Mouse (Mus musculus) midbrain, postnatal 0 days (tissue): ENCODE results near the gene Spo11. TPM values are rescaled to one million over a fixed set of nuclear protein-coding genes. Genes with fewer than 3 reads are reported as not detected.

Experiments used
- ATAC-seq: fragments of 200-750 bp; cut with Nextera tagmentation; 2 replicates; pipeline ENCODE4 v1.8.0; 2017; ENCODE audit warnings: moderate number of reproducible peaks, mild to moderate bottlenecking, moderate TSS enrichment, moderate library complexity; ENCODE audit not compliant: low FRiP score
- DNase-seq: peaks from one replicate; pipeline ENCODE4 v3.0.0-alpha.2; 2015; ENCODE audit warnings: low spot score
- H3K27ac ChIP-seq: fragments of 300-500 bp; sonication (generic); 2 replicates; pipeline ENCODE4 v1.5.1; 2014; ENCODE audit warnings: low read depth, mild to moderate bottlenecking, low read length, mixed read lengths
- H3K27me3 ChIP-seq: fragments of 300-500 bp; sonication (generic); 2 replicates; pipeline ENCODE4 v1.6.1; 2014; ENCODE audit warnings: low read length, control low read depth, mixed read lengths; ENCODE audit not compliant: insufficient read depth
- H3K36me3 ChIP-seq: fragments of 300-500 bp; sonication (generic); 2 replicates; pipeline ENCODE4 v1.6.1; 2014; ENCODE audit warnings: low read length, control low read depth, mixed read lengths; ENCODE audit not compliant: insufficient read depth
- H3K4me1 ChIP-seq: fragments of 300-500 bp; sonication (generic); 2 replicates; pipeline ENCODE4 v1.6.1; 2014; ENCODE audit warnings: mild to moderate bottlenecking, control low read depth, antibody characterized with exemption, low read length, mixed read lengths; ENCODE audit not compliant: insufficient read depth
- H3K4me2 ChIP-seq: fragments of 300-500 bp; sonication (generic); 2 replicates; pipeline ENCODE4 v1.6.1; 2014; ENCODE audit warnings: low read depth, mild to moderate bottlenecking, low read length, mixed read lengths; ENCODE audit not compliant: poor library complexity, severe bottlenecking
- H3K4me3 ChIP-seq: fragments of 300-500 bp; sonication (generic); 2 replicates; pipeline ENCODE4 v1.5.1; 2014; ENCODE audit warnings: low read depth, mild to moderate bottlenecking, low read length, moderate library complexity
- H3K9ac ChIP-seq: fragments of 300-500 bp; sonication (generic); replicated peaks from 2 replicates; pipeline ENCODE4 v1.6.1; 2014; ENCODE audit warnings: mild to moderate bottlenecking, low read length, moderate library complexity, mixed read lengths; ENCODE audit not compliant: poor library complexity, severe bottlenecking
- H3K9me3 ChIP-seq: fragments of 300-500 bp; sonication (generic); 2 replicates; pipeline ENCODE4 v1.6.1; 2016; ENCODE audit warnings: low read length, control low read depth
- CTCF ChIP-seq: IDR thresholded peaks from 2 replicates; pipeline ENCODE4 v1.5.1; 2016; ENCODE audit warnings: antibody characterized with exemption, mild to moderate bottlenecking
- WGBS: fragments of 180-500 bp; shearing (Covaris S2); extraction: QIAGEN DNeasy Blood & Tissue Kit; methylation state at CpG from one replicate; pipeline ENCODE4 v1.1.7; 2014; 5-methylcytosine and 5-hydroxymethylcytosine counted together
- polyA plus RNA-seq: library from polyadenylated mRNA; unstranded; fragments of >200 nt; fragmentation: Nextera tagmentation; extraction: Ambion mirVana; gene quantifications from 2 replicates; pipeline ENCODE4 v1.2.1, GENCODE M21; 2015
- total RNA-seq: library from RNA; depleted of rRNA; stranded (reverse); fragments of >200 nt; gene quantifications from 2 replicates; pipeline ENCODE4 v1.2.3, GENCODE M21; 2014

Spo11 gene
- total and polyA plus RNA-seq, 2 experiments from 2014 or later = 1.6 to 1.7 TPM

DNA sequence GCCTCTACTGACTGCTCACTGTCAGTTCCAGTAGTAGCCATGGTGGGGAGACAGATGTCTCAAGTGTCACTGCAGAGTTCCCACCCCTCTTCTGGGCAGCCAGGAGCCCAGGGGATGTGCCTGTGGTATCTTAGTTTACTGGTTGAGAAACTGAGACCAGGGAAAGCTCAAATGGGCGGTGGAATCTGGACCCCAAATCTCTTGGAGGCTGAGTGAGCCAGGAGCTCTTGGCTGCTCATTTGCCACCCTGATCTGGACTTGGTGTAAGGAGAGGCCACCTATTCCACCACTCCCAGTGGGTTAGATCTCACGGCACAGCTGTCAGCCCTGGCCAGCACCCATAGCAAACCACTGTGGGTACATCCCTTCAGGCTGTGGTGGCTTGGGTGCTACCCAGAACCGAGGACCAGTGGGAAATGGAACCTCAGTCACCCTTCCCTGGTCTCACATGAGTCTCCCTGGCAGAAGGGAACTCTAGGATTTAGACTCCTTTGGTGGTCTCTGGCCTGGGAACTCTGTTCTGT, 51.1 kb downstream of the Spo11 start:
- DNase-seq (no peak), ATAC-seq (no peak)
- H3K4me1 ChIP-seq = no peaks in the 10 kb centered on the region; the same call in 1 of the 2 replicates
- no peak overlapping the region for H3K27ac ChIP-seq
- no peaks in the 10 kb centered on the region for H3K27me3 ChIP-seq
- no peak for TF ChIP-seq CTCF
- H3K36me3 ChIP-seq = peaks cover 15% of the 10 kb centered on the region
- H3K9ac ChIP-seq = no peak overlapping the region
- WGBS = 90% methylated on average over 3 of the region's 3 CpGs
- no peaks in the 10 kb centered on the region for H3K9me3 ChIP-seq
- no peak overlapping the region for H3K4me2 ChIP-seq
- no peak overlapping the region for H3K4me3 ChIP-seq

DNA sequence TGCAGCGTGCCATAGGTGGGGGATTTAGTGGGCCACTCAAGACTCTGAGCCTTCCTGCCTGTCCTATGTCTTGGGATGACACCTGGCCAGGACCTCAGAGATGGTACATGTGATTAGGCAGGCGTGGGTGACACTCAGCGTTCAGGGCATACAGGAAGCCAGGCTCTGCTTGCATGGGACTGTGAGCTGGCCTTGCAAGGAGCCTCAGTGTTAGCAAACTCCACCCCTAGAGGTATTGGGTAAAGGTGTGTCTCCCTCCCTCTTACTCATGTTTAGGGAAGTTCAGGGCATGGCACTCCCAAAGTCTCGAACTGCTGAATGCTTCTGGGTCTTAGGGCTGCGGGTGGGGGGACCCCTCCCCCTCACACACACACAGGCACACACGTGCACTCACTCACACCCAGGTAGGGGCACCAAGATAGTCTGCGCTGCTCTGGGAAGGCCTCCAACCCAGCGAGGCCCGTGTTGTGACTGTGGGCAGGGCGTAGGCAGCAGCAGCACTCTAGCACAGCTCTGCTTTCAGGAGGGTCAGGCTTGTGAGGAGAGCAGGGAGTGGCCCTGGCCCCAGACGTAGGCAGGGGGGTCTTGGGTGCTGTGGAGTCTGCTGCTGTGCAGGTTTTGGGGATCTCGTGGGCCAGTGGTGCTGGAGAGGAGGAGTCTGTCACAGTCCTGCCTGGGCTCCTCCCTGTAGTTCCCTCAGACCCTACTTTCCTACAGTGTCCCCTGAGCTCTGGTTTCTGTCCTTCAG, 53.3 kb downstream of the Spo11 start:
- no peaks in the 10 kb centered on the region for H3K27me3 ChIP-seq
- H3K4me1 ChIP-seq = no peaks in the 10 kb centered on the region
- no peaks in the 10 kb centered on the region for H3K9me3 ChIP-seq
- no peak for DNase-seq
- TF ChIP-seq CTCF = no peak
- ATAC-seq = no peak
- H3K9ac ChIP-seq = no peak overlapping the region
- peaks cover 24% of the 10 kb centered on the region for H3K36me3 ChIP-seq
- no peak overlapping the region for H3K4me3 ChIP-seq
- no peak overlapping the region for H3K4me2 ChIP-seq
- no peak overlapping the region for H3K27ac ChIP-seq
- 83% methylated on average over 12 of the region's 12 CpGs for WGBS

DNA sequence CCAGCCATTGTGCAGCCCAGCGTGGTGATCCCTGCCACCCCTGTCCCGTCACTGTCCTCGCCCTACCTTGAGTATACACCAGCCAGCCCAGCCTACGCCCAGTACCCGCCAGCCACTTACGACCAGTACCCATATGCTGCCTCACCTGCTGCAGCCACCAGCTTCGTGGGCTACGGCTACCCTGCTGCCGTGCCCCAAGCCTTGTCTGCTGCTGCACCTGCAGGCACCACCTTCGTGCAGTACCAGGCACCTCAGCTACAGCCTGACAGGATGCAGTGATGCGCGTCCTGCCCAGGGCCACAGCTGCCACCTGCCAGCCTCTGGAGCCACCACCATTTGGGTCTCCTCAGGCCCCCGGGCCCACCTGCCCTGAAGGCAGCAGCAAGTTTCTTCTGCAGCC, 56.0 kb downstream of the Spo11 start:
- no peak for ATAC-seq
- H3K27ac ChIP-seq = no peak overlapping the region
- H3K4me3 ChIP-seq = no peak overlapping the region
- TF ChIP-seq CTCF = no peak
- no peak overlapping the region for H3K4me2 ChIP-seq
- no peaks in the 10 kb centered on the region for H3K4me1 ChIP-seq
- H3K9ac ChIP-seq = no peak overlapping the region
- 96% methylated on average over 13 of the region's 13 CpGs for WGBS
- peaks cover 26% of the 10 kb centered on the region for H3K36me3 ChIP-seq
- no peaks in the 10 kb centered on the region for H3K9me3 ChIP-seq
- no peak for DNase-seq
- no peaks in the 10 kb centered on the region for H3K27me3 ChIP-seq

DNA sequence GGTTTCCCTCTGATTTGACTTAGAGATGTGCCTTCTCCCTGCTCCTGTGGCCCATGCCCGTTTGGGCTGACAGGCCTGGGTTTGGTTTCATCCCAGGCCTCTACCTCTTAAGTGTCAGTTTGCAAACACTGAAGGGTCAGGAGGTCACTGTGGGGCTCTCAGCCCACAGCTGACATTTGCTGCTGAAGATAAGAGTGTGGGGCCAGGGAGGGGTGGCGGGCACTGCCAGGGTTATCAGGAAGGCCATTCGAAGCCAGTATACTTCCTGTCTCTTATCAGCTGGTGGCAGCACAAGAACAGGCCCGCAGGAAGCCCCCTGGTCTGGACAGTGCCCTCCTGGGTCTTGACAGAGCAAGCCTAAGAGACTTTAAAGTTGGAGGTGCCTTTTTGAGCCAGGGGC, 57.5 kb downstream of the Spo11 start:
- Histone ChIP-seq H3K27ac (no peak overlapping the region), H3K27me3 (no peaks in the 10 kb centered on the region), H3K4me2 (no peak overlapping the region), H3K4me3 (no peak overlapping the region), H3K9me3 (no peaks in the 10 kb centered on the region), H3K4me1 (no peaks in the 10 kb centered on the region), H3K36me3 (peaks cover 26% of the 10 kb centered on the region), H3K9ac (no peak overlapping the region)
- DNase-seq = no peak
- ATAC-seq = no peak
- TF ChIP-seq CTCF = no peak
- WGBS = 80% methylated on average over 4 of the region's 4 CpGs

DNA sequence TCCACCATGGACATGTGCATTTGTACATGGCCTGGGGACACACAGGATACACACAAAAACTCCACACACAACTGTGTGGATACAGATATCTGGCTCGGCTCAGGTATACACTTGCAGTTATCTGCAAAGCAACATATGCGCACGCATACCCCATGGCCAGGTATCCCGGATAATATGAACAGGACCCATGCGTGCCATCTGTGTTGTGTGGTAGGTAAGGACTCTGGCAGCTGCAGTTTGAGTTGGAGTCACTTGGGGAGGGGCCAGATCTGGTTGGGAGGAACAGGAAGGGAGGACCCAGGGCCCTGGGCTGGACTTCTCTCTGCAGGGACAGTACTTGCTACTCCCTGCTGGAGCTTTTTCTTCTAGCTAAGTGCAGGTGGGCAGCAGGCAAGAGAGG, 58.2 kb downstream of the Spo11 start:
- Histone ChIP-seq H3K4me1 (no peaks in the 10 kb centered on the region), H3K4me3 (no peak overlapping the region), H3K9me3 (no peaks in the 10 kb centered on the region), H3K4me2 (no peak overlapping the region), H3K27me3 (no peaks in the 10 kb centered on the region), H3K9ac (no peak overlapping the region), H3K27ac (no peak overlapping the region), H3K36me3 (peaks cover 26% of the 10 kb centered on the region)
- TF ChIP-seq CTCF = no peak
- DNase-seq (no peak), ATAC-seq (no peak)
- WGBS = 96% methylated on average over 5 of the region's 5 CpGs

DNA sequence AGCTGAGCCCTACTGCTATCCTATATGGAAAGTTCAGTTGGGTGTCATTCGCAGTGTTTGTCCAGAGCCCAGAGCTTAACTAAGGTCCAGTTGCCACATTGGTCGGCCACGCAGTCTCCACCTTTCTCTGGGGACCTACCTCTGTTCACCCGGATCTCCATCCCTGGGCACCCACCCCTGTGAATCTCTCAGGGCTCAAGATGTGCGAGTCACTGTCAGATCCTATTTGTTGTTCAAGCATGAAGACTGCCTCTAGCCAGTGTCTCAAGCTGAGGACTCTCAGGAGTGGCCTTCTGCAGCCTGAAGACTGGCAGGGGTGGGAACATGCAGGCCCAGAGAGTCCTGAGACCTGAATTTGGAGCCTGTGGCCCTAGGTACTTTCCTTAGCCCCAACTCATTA, 58.6 kb downstream of the Spo11 start:
- Histone ChIP-seq H3K4me1 (no peaks in the 10 kb centered on the region), H3K27me3 (no peaks in the 10 kb centered on the region), H3K9me3 (no peaks in the 10 kb centered on the region), H3K9ac (no peak overlapping the region), H3K4me2 (no peak overlapping the region), H3K27ac (no peak overlapping the region), H3K36me3 (peaks cover 24% of the 10 kb centered on the region), H3K4me3 (no peak overlapping the region)
- ATAC-seq = no peak
- 91% methylated on average over 5 of the region's 5 CpGs for WGBS
- no peak for DNase-seq
- TF ChIP-seq CTCF = no peak
